Mouse (Mus musculus): ENCODE data around the gene 3110082J24Rik. TPM values are rescaled to one million over a fixed set of nuclear protein-coding genes. Genes with fewer than 3 reads are reported as not detected.

Gene 3110082J24Rik
- polyA plus RNA-seq, 1 experiment from 2014 or later: 0.61 TPM

DNA sequence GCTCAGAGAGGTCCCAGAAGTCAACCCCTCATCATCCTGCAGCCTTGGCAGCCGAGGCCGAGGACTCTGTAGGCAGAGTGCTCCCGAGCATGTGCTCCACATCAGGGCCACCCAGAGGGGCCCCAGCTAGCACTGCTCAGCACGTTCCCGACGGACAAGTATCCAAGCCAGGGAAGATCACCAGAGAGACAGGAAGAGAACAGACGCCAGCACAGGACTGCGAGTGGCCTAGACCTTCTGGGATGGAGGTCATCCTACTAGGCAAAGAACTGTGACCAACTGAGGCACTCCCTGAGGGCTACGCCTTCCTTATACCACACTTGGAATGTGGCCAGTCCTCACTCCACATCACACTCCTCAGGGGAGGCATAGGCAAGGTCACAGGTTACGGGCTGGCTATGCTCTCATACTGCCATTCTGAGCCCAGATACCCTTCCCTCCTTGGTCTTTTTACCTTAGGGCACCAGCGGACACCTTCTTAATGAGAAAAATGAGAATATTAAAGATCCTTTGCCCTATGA lies 29.9 kb upstream of the 3110082J24Rik start:
- no peak overlapping the region for H3K9ac ChIP-seq
- no peak for ATAC-seq (ENCODE audit: insufficient number of reproducible peaks, insufficient read depth, low FRiP score, low TSS enrichment)
- H3K4me1 ChIP-seq: no peaks in the 10 kb centered on the region
- no peaks in the 10 kb centered on the region for H3K9me3 ChIP-seq
- no peak overlapping the region for H3K27ac ChIP-seq
- no peak overlapping the region for H3K4me3 ChIP-seq
- no peaks in the 10 kb centered on the region for H3K27me3 ChIP-seq
- no peak overlapping the region for H3K4me2 ChIP-seq (replicated peaks)
- peaks cover 66% of the 10 kb centered on the region for H3K36me3 ChIP-seq
- WGBS: 93% methylated on average over 11 of the region's 11 CpGs

DNA sequence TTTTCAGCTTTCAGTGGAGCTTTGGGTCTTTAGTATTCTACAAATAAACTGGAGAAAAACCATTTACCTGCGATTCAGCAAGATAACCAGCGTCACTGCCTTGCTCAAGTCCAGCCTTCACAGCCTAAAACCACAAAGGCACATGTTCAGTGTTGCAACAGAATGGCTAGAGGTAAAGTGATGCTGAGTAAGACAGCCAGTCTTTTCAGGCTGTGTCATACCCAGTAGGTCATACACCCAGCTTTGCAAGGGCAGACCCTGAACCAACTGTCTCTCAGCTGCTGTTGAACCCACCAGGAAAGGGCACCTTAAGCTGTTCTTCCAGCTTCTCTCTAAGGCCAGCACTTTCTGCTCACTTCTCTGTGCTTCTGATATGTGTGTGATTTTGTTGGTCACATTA lies 26.3 kb upstream of the 3110082J24Rik start:
- Histone ChIP-seq H3K4me1 (no peaks in the 10 kb centered on the region), H3K4me3 (no peak overlapping the region), H3K9me3 (no peaks in the 10 kb centered on the region), H3K4me2 (replicated peaks) (no peak overlapping the region), H3K27ac (no peak overlapping the region), H3K9ac (no peak overlapping the region), H3K36me3 (peaks cover 77% of the 10 kb centered on the region), H3K27me3 (no peaks in the 10 kb centered on the region)
- ATAC-seq (ENCODE audit: insufficient number of reproducible peaks, insufficient read depth, low FRiP score, low TSS enrichment): no peak
- 93% methylated on average over 2 of the region's 2 CpGs for WGBS

DNA sequence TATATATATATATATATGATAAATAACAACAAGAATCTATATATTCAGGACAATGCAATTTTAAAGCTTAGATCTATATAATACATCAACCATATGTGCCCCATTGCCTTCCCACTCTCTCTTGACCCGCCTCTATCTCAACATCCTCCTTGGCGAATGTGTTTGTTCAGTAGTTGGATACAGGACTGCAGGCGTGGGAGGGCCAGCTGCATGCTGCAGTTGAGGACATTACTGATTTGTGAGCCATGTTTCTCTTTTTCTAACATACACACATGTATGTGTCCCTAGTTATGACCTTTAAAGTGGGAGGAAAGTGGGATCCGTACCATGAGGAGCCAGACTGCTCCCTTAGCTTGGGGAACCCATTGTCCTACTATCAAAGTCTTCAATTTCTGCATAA lies 25.4 kb upstream of the 3110082J24Rik start:
- H3K4me3 ChIP-seq: no peak overlapping the region
- no peak overlapping the region for H3K9ac ChIP-seq
- ATAC-seq (ENCODE audit: insufficient number of reproducible peaks, insufficient read depth, low FRiP score, low TSS enrichment): no peak
- no peaks in the 10 kb centered on the region for H3K9me3 ChIP-seq
- H3K4me2 ChIP-seq (replicated peaks): no peak overlapping the region
- H3K4me1 ChIP-seq: no peaks in the 10 kb centered on the region
- H3K27me3 ChIP-seq: no peaks in the 10 kb centered on the region
- 91% methylated on average over 4 of the region's 4 CpGs for WGBS
- H3K36me3 ChIP-seq: peaks cover 85% of the 10 kb centered on the region
- H3K27ac ChIP-seq: no peak overlapping the region

DNA sequence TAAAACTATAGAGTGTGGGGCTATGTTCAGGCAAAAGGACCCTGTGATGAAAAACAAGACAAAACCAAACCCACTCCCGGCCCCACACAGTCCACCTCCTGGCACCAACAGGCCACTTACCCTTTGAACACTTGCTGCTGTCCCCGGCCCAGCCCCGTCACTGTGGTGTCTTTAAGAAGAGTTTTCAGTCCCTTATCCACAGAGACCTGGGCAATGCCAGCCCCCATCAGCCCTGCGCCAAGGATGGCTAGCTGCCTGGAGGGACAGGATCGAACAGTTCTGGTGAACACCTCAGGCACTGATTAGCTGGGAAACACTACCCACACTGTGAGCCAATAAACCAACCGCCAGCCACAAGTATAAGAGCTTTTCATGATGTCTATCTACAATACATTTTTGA lies 22.8 kb upstream of the 3110082J24Rik start:
- Histone ChIP-seq H3K36me3 (peaks cover 88% of the 10 kb centered on the region), H3K27ac (no peak overlapping the region), H3K4me2 (replicated peaks) (no peak overlapping the region), H3K4me3 (no peak overlapping the region), H3K9ac (no peak overlapping the region), H3K9me3 (no peaks in the 10 kb centered on the region), H3K4me1 (no peaks in the 10 kb centered on the region), H3K27me3 (no peaks in the 10 kb centered on the region)
- no peak for ATAC-seq (ENCODE audit: insufficient number of reproducible peaks, insufficient read depth, low FRiP score, low TSS enrichment)
- WGBS: 93% methylated on average over 6 of the region's 6 CpGs

DNA sequence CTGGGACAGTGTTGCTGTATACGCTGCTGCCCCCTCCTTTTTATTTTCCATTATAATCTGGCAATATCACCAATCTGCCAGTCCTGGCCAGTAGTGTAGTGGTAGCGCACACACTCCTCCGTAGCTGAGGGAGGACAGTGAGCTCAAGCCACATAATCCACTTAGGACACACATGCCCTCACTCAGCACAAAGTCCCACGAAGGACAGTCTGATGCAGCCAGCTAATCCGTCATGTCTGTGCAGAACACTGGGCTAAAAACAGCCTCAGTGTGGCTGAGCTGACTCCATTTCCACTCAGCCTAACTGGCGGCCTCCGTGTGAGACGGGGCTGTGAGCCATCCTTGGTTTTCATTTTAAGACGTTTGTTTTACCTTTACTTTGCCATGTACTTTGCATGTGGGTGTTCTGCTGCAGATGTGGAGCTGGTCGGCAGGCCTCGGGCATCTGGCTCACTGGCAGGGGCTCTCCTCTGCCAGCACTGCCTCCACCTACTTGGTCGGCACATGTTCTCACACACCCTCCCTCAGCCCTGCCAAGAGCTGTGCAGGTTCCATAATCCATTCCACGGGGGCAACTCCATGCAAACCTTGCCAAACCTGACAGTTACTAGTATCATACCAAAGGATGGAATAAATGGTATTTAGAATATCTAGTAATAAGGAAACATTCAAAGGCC lies 22.2 kb upstream of the 3110082J24Rik start:
- ATAC-seq (ENCODE audit: insufficient number of reproducible peaks, insufficient read depth, low FRiP score, low TSS enrichment): no peak
- Histone ChIP-seq H3K27me3 (no peaks in the 10 kb centered on the region), H3K9ac (no peak overlapping the region), H3K9me3 (no peaks in the 10 kb centered on the region), H3K4me3 (no peak overlapping the region), H3K36me3 (peaks cover 90% of the 10 kb centered on the region), H3K27ac (no peak overlapping the region), H3K4me1 (no peaks in the 10 kb centered on the region), H3K4me2 (replicated peaks) (no peak overlapping the region)
- WGBS: 89% methylated on average over 13 of the region's 13 CpGs

DNA sequence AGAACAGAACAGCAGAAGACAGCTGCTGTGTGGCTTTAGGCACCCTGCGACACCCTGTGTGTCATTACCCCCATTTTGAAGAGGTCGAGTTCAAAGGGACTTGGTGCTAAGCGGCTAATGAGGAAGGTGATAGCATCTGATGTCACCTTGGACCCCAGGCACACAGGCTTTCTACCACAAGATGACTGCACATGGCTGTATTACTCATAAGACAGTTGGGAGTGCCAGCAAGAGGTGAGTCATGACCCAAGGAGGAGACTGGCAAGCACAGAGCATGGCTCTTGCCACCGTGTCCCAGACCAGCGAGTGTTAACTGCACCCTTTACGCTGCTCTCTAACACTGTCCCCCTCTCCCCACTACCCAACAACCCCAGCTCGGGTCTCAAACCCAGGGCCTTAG lies 20.9 kb upstream of the 3110082J24Rik start:
- peaks cover 90% of the 10 kb centered on the region for H3K36me3 ChIP-seq
- WGBS: 83% methylated on average over 7 of the region's 7 CpGs

DNA sequence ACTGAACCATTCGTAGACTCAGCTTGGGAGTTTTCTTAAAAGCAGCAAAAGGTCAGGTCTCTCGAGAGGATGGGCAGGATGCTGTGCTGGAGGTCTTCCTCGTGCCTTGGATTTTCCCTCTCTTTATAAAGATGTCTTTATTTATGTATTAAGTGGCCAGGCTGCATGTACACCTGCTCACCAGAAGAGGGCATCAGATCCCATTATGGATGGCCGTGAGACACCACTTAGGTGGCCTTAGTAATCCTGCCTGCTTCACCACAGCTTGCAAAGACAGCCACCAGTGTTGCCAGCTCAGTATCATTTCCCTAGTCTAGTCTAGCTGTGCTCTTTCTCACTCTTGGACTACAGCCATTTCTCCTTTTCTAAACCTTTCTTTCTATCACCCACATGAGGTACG lies 19.7 kb upstream of the 3110082J24Rik start:
- ATAC-seq (ENCODE audit: insufficient number of reproducible peaks, insufficient read depth, low FRiP score, low TSS enrichment): no peak
- H3K9me3 ChIP-seq: no peaks in the 10 kb centered on the region
- H3K4me3 ChIP-seq: no peak overlapping the region
- H3K4me2 ChIP-seq (replicated peaks): no peak overlapping the region
- no peaks in the 10 kb centered on the region for H3K27me3 ChIP-seq
- H3K9ac ChIP-seq: no peak overlapping the region
- no peak overlapping the region for H3K27ac ChIP-seq
- H3K4me1 ChIP-seq: no peaks in the 10 kb centered on the region
- H3K36me3 ChIP-seq: peaks cover 96% of the 10 kb centered on the region
- WGBS: 35% methylated on average over 5 of the region's 5 CpGs

More for the DNA sequence above, 20.9 kb upstream of the 3110082J24Rik start:
- H3K4me1 ChIP-seq: no peaks in the 10 kb centered on the region
- H3K4me3 ChIP-seq: no peak overlapping the region
- ATAC-seq (ENCODE audit: insufficient number of reproducible peaks, insufficient read depth, low FRiP score, low TSS enrichment): no peak
- no peak overlapping the region for H3K27ac ChIP-seq
- no peaks in the 10 kb centered on the region for H3K9me3 ChIP-seq
- H3K27me3 ChIP-seq: no peaks in the 10 kb centered on the region
- H3K9ac ChIP-seq: no peak overlapping the region
- no peak overlapping the region for H3K4me2 ChIP-seq (replicated peaks)

DNA sequence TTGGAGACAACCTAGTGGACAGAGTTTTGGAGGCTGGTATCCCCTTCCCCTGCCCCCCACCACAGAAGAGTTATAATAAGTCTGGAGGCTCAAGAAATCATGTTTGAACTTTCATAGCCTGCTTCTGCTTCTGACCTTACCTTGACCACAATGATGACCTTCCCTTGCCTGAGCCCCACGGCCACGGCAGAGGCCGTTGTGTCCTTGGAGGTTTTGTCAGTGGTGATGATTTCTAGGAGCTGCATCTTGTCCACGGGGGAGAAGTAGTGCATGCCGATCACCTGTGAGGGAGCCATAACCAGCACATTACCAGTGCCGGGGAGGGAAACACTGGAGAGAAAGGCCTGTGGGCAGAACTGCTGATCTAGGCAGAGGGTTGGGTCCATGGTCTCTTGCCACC lies 16.6 kb upstream of the 3110082J24Rik start:
- H3K27ac ChIP-seq: no peak overlapping the region
- H3K9me3 ChIP-seq: no peaks in the 10 kb centered on the region
- H3K4me2 ChIP-seq (replicated peaks): no peak overlapping the region
- H3K9ac ChIP-seq: no peak overlapping the region
- ATAC-seq (ENCODE audit: insufficient number of reproducible peaks, insufficient read depth, low FRiP score, low TSS enrichment): no peak
- peaks cover 99% of the 10 kb centered on the region for H3K36me3 ChIP-seq
- WGBS: 91% methylated on average over 6 of the region's 6 CpGs
- no peak overlapping the region for H3K4me3 ChIP-seq
- H3K27me3 ChIP-seq: no peaks in the 10 kb centered on the region
- no peaks in the 10 kb centered on the region for H3K4me1 ChIP-seq

DNA sequence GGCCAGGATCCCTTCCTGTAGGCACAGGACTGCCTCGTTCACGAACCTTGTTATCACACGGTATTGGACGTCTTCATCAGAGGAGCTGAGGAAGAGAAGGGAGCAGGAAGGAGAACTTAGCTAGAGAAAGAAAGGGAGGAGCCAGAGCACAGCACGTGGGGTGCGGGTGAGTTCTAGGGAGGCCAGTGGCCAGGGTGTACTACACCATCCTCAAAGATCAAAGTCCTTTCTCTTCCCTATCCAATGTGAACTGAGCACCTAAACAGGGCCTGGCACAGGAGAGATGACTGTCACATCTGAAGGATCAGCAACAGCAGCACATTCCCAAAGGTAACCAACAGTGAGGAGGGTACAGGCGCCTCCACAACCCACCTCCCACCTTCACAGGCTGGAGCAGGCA lies 14.2 kb upstream of the 3110082J24Rik start:
- H3K27me3 ChIP-seq: peaks cover 13% of the 10 kb centered on the region; the same call in 1 of the 2 replicates
- H3K4me3 ChIP-seq: no peak overlapping the region
- WGBS: 91% methylated on average over 7 of the region's 7 CpGs
- H3K4me1 ChIP-seq: no peaks in the 10 kb centered on the region
- no peaks in the 10 kb centered on the region for H3K9me3 ChIP-seq
- ATAC-seq (ENCODE audit: insufficient number of reproducible peaks, insufficient read depth, low FRiP score, low TSS enrichment): no peak
- peaks cover 78% of the 10 kb centered on the region for H3K36me3 ChIP-seq
- H3K9ac ChIP-seq: no peak overlapping the region
- no peak overlapping the region for H3K27ac ChIP-seq
- no peak overlapping the region for H3K4me2 ChIP-seq (replicated peaks)

DNA sequence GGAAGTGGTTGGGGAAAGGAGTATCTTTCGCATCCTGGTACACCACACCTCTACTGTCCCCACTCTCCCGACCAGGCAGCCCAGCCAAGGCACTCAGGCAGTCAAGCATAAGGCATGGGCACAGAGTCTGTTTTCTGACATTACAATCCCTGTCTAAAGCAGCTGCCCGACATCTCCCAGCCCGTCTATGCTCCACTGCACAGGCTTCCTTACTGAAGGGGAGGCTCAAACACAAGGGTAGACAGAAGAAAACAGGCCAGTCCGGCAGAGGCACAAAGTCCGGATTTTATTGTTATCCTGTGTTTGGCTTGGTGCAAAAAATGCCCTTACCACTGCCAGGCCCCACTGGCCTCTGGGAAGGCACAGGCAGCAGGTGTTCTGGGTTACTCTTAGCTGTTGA lies 13.3 kb upstream of the 3110082J24Rik start:
- H3K36me3 ChIP-seq: peaks cover 68% of the 10 kb centered on the region
- H3K9ac ChIP-seq: no peak overlapping the region
- H3K4me3 ChIP-seq: no peak overlapping the region
- H3K27ac ChIP-seq: no peak overlapping the region
- peaks cover 18% of the 10 kb centered on the region for H3K27me3 ChIP-seq
- H3K4me2 ChIP-seq (replicated peaks): no peak overlapping the region
- ATAC-seq (ENCODE audit: insufficient number of reproducible peaks, insufficient read depth, low FRiP score, low TSS enrichment): no peak
- no peaks in the 10 kb centered on the region for H3K9me3 ChIP-seq
- no peaks in the 10 kb centered on the region; the same call in 1 of the 2 replicates for H3K4me1 ChIP-seq
- WGBS: 84% methylated on average over 6 of the region's 6 CpGs

DNA sequence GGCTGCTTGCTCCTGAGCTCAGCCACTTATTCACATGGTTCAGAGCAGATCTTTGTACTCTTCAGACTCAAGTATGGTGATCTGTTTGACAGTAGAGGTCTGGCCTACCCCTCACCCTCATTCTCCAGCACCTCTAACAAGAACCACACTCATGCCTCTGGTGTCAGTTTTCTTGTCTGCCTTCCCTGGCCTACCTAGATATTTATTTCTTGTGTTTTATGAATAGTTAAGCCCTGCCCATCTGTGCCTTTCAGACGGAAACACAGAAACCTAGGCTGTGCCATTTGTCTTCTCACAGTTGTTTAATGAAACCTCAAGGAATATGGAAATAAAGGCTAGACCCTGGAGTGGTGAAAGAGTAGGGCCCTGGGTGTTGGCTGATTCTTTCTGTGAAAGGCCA lies 12.1 kb upstream of the 3110082J24Rik start:
- 80% methylated on average over 1 of the region's 1 CpGs for WGBS
- Histone ChIP-seq H3K27me3 (peaks cover 30% of the 10 kb centered on the region), H3K36me3 (peaks cover 57% of the 10 kb centered on the region), H3K9me3 (no peaks in the 10 kb centered on the region), H3K27ac (no peak overlapping the region), H3K4me3 (no peak overlapping the region), H3K4me2 (replicated peaks) (no peak overlapping the region), H3K9ac (no peak overlapping the region), H3K4me1 (peaks cover 4% of the 10 kb centered on the region; the same call in 1 of the 2 replicates)
- ATAC-seq (ENCODE audit: insufficient number of reproducible peaks, insufficient read depth, low FRiP score, low TSS enrichment): no peak

DNA sequence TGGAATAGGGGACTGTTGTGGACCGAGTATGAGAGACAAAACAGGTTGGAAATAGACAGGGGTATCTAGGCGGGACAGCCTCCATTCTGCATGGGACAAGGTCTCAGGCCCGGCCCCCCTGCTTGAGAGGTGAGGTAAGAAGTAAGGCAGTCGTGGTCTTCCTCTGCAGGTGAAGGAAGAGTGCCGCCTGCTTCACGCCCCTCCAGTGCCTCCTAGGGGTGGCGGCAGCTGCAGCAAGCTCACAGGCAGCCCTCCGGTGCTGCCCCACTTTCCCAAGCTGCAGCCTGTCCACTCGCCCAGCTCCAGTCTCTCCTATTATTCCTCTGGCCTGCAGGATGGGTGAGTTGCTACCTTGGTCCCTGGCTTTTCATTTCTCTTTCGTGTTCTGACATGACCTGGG lies 9.8 kb upstream of the 3110082J24Rik start:
- H3K27ac ChIP-seq: no peak overlapping the region
- H3K27me3 ChIP-seq: peaks cover 51% of the 10 kb centered on the region
- 30% methylated on average over 10 of the region's 10 CpGs for WGBS

More for the DNA sequence above, 9.8 kb upstream of the 3110082J24Rik start:
- Histone ChIP-seq H3K4me1 (peaks cover 12% of the 10 kb centered on the region), H3K4me3 (no peak overlapping the region), H3K9me3 (no peaks in the 10 kb centered on the region), H3K9ac (no peak overlapping the region), H3K4me2 (replicated peaks) (no peak overlapping the region), H3K36me3 (peaks cover 34% of the 10 kb centered on the region)
- ATAC-seq (ENCODE audit: insufficient number of reproducible peaks, insufficient read depth, low FRiP score, low TSS enrichment): no peak
